Mouse (Mus musculus) myocyte (in vitro differentiated cells): ENCODE data around the gene Plcb4. TPM values are rescaled to one million over a fixed set of nuclear protein-coding genes. Genes with fewer than 3 reads are reported as not detected.
A peak's percentile ranks its signal among the peaks of the same experiment; 100 is the strongest.

Experiments used
- H3K27me3 ChIP-seq: one replicate; pipeline ENCODE4 v1.6.1; 2011; ENCODE audit not compliant: control insufficient read depth, insufficient read depth, insufficient read length
- H3K36me3 ChIP-seq: one replicate; pipeline ENCODE4 v1.6.1; 2011; ENCODE audit not compliant: control insufficient read depth, insufficient read depth
- H3K4me2 ChIP-seq: one replicate; pipeline ENCODE4 v1.6.1; 2011; ENCODE audit warnings: low read depth, control low read depth
- H3K4me3 ChIP-seq: one replicate; pipeline ENCODE4 v1.5.1; 2011; ENCODE audit warnings: mild to moderate bottlenecking, control low read depth, moderate library complexity
- H3K79me2 ChIP-seq: one replicate; pipeline ENCODE4 v1.6.1; 2011; ENCODE audit not compliant: control insufficient read depth, insufficient read depth
- H3ac ChIP-seq: one replicate; pipeline ENCODE4 v1.6.1; 2011; ENCODE audit not compliant: control insufficient read depth, insufficient read length
- CEBPB ChIP-seq: IDR thresholded peaks from 2 replicates; pipeline ENCODE4 v1.6.1; 2011; ENCODE audit warnings: mild to moderate bottlenecking, moderate library complexity; ENCODE audit not compliant: poor library complexity, insufficient read depth, severe bottlenecking
- E2F4 ChIP-seq: IDR thresholded peaks from one replicate; pipeline ENCODE4 v1.6.1; 2011; ENCODE audit warnings: mild to moderate bottlenecking, control low read depth, moderate library complexity; ENCODE audit not compliant: insufficient read depth
- MAX ChIP-seq: IDR thresholded peaks from one replicate; pipeline ENCODE4 v1.6.1; 2011; ENCODE audit warnings: low read depth, mild to moderate bottlenecking, control low read depth
- MYOD1 ChIP-seq, 3 experiments: IDR thresholded peaks; one replicate each; pipeline ENCODE4 v1.6.1; 2011; ENCODE audit warnings: control low read depth in 2 of 3, low read depth in 2 of 3, mild to moderate bottlenecking in 2 of 3, moderate library complexity in 1 of 3; ENCODE audit not compliant: insufficient read length in 2 of 3, control insufficient read depth in 1 of 3
- MYOG ChIP-seq, 3 experiments: IDR thresholded peaks; one replicate each; pipeline ENCODE4 v1.6.1; 2011; ENCODE audit warnings: control low read depth in 2 of 3, low read depth in 2 of 3, mild to moderate bottlenecking in 2 of 3; ENCODE audit not compliant: insufficient read length in 2 of 3, control insufficient read depth in 1 of 3, insufficient read depth in 1 of 3
- POLR2A ChIP-seq: IDR thresholded peaks from one replicate; pipeline ENCODE4 v1.6.1; 2011; ENCODE audit warnings: low read depth, mild to moderate bottlenecking, control low read depth, moderate library complexity; ENCODE audit not compliant: insufficient read length
- POLR2AphosphoS2 ChIP-seq: IDR thresholded peaks from one replicate; pipeline ENCODE4 v1.6.1; 2011; ENCODE audit warnings: low read depth, control low read depth; ENCODE audit not compliant: insufficient read length
- REST ChIP-seq: IDR thresholded peaks from one replicate; pipeline ENCODE4 v1.6.1; 2011; ENCODE audit warnings: mild to moderate bottlenecking, control low read depth, moderate library complexity; ENCODE audit not compliant: insufficient read depth, insufficient read length
- SRF ChIP-seq: IDR thresholded peaks from one replicate; pipeline ENCODE4 v1.6.1; 2011; ENCODE audit warnings: low read depth; ENCODE audit not compliant: control insufficient read depth, insufficient read length
- TCF12 ChIP-seq: IDR thresholded peaks from one replicate; pipeline ENCODE4 v1.6.1; 2011; ENCODE audit warnings: mild to moderate bottlenecking, control low read depth; ENCODE audit not compliant: poor library complexity, insufficient read depth, severe bottlenecking
- TCF3 ChIP-seq: IDR thresholded peaks from one replicate; pipeline ENCODE4 v1.6.1; 2011; ENCODE audit warnings: low read depth, control low read depth; ENCODE audit not compliant: insufficient read length
- USF1 ChIP-seq: IDR thresholded peaks from one replicate; pipeline ENCODE4 v1.6.1; 2011; ENCODE audit warnings: low read depth, mild to moderate bottlenecking, control low read depth, moderate library complexity
- polyA plus RNA-seq: library from polyadenylated mRNA; unstranded; fragments of >200 nt; fragmentation: generic; extraction: Trizol; gene quantifications from one replicate; pipeline ENCODE4 v1.2.1, GENCODE M21; 2012; ENCODE audit warnings: missing spikeins

The Plcb4 gene
- polyA plus RNA-seq, 1 experiment, result 5.3 TPM

DNA sequence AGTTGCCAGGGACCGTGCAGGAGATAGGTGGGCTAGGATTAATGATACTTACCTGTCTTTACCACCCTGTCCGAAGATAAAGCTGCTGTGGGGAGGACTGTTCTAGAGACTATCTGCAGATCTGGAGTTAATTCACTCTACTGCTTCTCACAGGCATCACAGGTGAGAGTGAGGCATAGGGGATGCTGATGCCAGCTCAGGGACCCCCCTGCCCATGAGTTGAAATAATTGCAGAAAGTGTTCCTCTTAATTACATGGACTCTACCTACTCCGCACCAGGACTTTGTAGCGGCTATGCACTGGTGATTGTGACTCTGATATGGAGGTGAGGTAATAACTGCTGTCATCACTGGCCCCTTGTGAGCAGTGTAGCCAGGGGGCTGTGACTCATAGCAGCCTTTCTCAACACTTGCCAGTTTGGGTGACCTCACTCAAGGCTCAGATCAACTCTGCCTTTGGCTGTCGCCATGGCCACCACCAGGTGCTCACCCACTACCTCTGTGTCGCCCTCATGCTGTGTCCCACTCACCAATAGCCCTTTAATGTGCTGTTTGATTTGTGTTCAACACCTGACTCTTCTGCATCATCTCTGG, 107.8 kb downstream of the Plcb4 start:
- H3K27me3 ChIP-seq, result no peaks in the 10 kb centered on the region
- H3K79me2 ChIP-seq, result no peaks in the 10 kb centered on the region
- TF ChIP-seq CEBPB, result no peak
- no peak for TF ChIP-seq POLR2AphosphoS2
- TF ChIP-seq POLR2A, result no peak
- peak in 2 of 3 experiments; percentile 34 to 45 for TF ChIP-seq MYOD1 (IDR thresholded peaks at IDR 0.05; ENCODE audit: control insufficient read depth in 1 of 3, insufficient read length in 2 of 3, low read depth in 2 of 3)
- no peak for TF ChIP-seq E2F4
- TF ChIP-seq SRF, result no peak
- H3K4me2 ChIP-seq, result no peak overlapping the region
- H3K36me3 ChIP-seq, result no peaks in the 10 kb centered on the region
- H3K4me3 ChIP-seq, result no peak overlapping the region
- H3ac ChIP-seq, result no peak overlapping the region

- Histone ChIP-seq H3ac (no peak overlapping the region), H3K4me2 (no peak overlapping the region), H3K36me3 (no peaks in the 10 kb centered on the region), H3K79me2 (no peaks in the 10 kb centered on the region), H3K4me3 (no peak overlapping the region), H3K27me3 (no peaks in the 10 kb centered on the region)
- TF ChIP-seq E2F4 (no peak), CEBPB (no peak), POLR2AphosphoS2 (no peak), TCF12 (no peak), SRF (no peak), USF1 (no peak), MYOD1 (IDR thresholded peaks at IDR 0.05; ENCODE audit: control insufficient read depth in 1 of 3, insufficient read length in 2 of 3, low read depth in 2 of 3) (no peak), MAX (no peak), POLR2A (no peak), MYOG (IDR thresholded peaks at IDR 0.05; ENCODE audit: control insufficient read depth in 1 of 3, insufficient read depth in 1 of 3, insufficient read length in 2 of 3, low read depth in 2 of 3) (no peak), REST (no peak), TCF3 (no peak)
These were observed 108.7 kb downstream of the Plcb4 start for GRCm38 (mm10) chr2:135767535-135767934.

DNA sequence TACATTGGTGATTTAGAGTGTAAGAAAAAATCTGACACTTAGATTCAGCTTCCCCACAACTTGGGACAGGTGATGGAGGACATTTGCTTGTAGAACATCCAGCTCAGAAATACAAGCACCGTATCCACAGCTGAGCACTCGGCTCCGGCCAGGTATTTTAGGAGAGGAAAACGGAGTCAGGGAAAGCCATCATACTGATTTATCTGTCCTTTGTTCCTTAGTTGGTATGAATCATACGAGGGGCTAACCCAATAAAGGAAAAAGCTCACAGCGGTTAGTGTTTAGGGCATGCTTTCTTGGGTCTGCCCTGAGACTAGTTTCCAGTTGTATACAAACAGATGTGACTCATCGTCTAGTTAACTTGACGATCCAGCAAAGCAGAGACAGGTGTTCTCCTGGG, 110.9 kb downstream of the Plcb4 start:
- Histone ChIP-seq H3K79me2 (peaks cover 3% of the 10 kb centered on the region), H3K27me3 (no peaks in the 10 kb centered on the region), H3K4me2 (no peak overlapping the region), H3K4me3 (no peak overlapping the region), H3K36me3 (no peaks in the 10 kb centered on the region), H3ac (no peak overlapping the region)
- TF ChIP-seq CEBPB (no peak), USF1 (no peak), TCF3 (no peak), MYOG (IDR thresholded peaks at IDR 0.05; ENCODE audit: control insufficient read depth in 1 of 3, insufficient read depth in 1 of 3, insufficient read length in 2 of 3, low read depth in 2 of 3) (no peak), POLR2A (no peak), MAX (no peak), POLR2AphosphoS2 (no peak), TCF12 (no peak), REST (no peak), SRF (no peak), E2F4 (no peak)

- Histone ChIP-seq H3ac (no peak overlapping the region), H3K36me3 (no peaks in the 10 kb centered on the region), H3K79me2 (peaks cover 7% of the 10 kb centered on the region), H3K4me2 (no peak overlapping the region), H3K4me3 (no peak overlapping the region), H3K27me3 (no peaks in the 10 kb centered on the region)
- TF ChIP-seq REST (no peak), TCF12 (no peak), USF1 (no peak), SRF (no peak), MYOG (IDR thresholded peaks at IDR 0.05; ENCODE audit: control insufficient read depth in 1 of 3, insufficient read depth in 1 of 3, insufficient read length in 2 of 3, low read depth in 2 of 3) (no peak), TCF3 (no peak), MYOD1 (IDR thresholded peaks at IDR 0.05; ENCODE audit: control insufficient read depth in 1 of 3, insufficient read length in 2 of 3, low read depth in 2 of 3) (no peak), POLR2AphosphoS2 (no peak), E2F4 (no peak), CEBPB (no peak), POLR2A (no peak)
These were observed 111.4 kb downstream of the Plcb4 start for GRCm38 (mm10) chr2:135770226-135770625.
